Mouse (Mus musculus): ENCODE data around the gene Atp1a2. TPM values are rescaled to one million over a fixed set of nuclear protein-coding genes. Genes with fewer than 3 reads are reported as not detected.

Atp1a2 gene
- 0.19 TPM for polyA plus RNA-seq (2014; fragmentation: Illumina TruSeq; extraction: RNeasy Lipid Tissue Mini Kit (QIAGEN cat#74804); ENCODE audit: low read depth, low replicate concordance)

DNA sequence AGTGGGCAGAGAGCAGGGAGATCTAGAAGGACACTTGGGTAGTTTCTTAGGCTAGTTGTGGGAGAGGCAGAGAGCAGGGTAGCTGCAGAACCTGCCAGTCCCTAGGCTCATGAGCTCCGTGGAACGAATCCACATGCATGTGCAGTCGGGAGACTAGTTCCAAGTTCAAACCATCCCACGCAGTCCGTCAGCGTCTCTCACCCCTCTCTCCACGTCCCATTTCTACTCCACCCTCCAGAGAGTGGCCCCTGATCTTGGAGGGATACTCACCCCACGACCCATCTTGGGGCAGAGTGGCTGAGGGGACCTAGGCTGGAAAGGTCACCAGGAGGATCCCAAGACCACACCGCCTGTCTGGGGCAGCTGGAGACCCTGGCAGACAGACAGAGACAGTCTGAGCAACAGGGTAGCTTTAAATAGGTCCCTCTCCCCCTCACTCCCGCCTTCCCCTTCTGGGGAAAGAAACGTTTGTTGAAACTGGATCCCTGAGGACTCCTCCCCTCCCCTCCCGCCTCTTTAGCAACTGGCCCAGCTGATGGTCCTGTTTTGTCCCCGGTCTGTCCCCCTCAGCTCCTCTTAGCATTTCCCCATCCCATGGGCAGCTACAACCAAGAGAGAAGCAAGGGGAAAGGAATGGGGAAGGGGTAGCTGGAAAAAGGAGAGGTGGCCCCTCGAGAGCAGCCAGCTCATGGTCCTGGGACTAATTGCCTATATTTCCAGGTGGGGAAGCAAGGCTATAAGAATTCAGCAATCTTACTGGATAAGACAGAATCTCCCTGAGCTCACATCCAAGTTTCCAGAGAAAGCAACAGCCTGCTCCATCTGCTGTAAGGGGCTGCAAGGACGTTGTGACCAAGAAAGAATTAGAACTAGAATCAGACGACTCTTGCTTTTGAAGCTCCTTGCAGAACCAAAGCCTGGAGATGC is at the start of gene Atp1a2:
Atp1a2 (minus strand) TSS at position 454 of the 927 bp plus-strand sequence.

DNA sequence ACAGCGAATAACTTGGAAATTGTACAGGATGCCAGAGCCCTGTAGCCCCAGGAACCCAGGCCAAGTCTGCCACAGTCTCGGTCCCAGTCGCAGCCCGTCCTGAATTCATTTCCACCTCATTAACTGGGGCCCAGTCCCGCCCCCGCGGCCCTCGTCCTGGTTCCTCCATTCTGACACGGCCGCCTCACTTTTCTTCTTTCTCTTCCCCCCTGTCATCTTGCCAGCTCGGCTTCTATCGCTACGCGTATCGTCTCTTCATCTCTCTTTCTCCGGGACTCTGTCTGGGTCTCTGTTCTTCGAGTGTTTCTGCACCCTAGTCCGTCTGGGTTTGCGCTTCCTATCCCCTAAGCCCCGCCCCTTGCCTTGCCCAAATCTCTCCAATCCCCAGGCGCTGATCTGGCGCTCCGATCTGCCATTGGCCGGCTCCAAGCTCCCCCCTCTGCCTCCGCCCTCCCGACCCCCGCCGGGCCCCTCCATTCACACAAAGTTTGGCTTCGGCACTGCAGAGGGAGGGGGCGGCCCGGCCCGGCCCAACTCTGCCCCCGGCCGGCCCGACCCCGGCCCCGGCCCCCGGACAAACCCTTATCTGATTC is 43.0 kb upstream of the Atp1a2 start, which contains the start of gene Kcnj10:
Kcnj10 (plus strand) TSS at position 482 of the 593 bp plus-strand sequence.

DNA sequence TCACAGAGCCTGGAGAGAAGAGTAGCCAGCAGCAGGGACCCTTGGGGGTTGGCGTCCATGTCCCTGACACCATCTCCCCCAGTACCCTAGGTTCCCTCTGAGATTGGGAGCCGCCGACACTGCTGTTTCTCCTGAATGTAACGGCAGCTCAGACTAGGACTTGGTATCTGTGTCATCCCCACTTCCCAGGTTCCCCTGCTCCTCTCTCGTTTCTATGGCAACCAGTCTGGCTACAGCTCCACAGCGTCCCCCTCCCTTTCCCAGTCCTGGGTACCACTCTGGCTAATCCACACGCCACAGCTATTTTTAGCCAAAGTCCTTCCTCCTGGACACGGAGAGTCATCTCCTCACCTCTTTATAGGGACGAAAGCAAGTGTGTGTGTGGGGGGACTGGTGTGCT is 31.3 kb upstream of the Atp1a2 start, which contains the start of gene Kcnj9:
Kcnj9 (minus strand) TSS at position 188 of the 400 bp plus-strand sequence.

DNA sequence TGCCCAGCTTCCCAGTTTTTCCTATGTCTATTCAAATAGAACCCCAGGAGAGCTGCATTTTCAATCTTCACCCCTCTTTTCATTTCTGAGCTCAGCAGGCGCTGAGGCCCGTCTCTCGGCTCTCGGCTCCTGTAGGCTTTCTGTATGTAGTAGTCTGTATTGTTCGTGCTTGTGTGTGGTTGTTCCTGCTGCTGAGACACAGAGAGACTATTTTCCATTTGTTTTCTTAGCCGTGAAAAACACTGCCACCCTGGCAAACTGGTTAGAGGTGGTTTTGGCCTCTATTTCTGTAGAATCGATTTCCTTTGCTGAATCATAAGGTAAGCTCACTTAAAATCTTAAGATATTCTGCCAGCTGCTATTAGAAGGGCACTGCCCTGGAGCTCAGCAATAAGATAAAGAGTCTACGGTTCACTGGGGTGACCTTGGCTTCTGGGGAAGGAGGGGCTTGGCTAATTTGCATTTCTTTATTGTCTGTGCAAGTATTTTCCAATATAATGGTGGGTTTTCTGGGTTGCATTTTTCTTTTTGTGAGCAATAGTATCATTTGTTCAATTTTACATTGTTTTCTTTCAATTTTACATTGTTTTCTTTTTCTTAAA is 36.3 kb downstream of the Atp1a2 start, which contains the start of gene Igsf8:
Igsf8 (plus strand) TSS at position 165 of the 602 bp plus-strand sequence.

DNA sequence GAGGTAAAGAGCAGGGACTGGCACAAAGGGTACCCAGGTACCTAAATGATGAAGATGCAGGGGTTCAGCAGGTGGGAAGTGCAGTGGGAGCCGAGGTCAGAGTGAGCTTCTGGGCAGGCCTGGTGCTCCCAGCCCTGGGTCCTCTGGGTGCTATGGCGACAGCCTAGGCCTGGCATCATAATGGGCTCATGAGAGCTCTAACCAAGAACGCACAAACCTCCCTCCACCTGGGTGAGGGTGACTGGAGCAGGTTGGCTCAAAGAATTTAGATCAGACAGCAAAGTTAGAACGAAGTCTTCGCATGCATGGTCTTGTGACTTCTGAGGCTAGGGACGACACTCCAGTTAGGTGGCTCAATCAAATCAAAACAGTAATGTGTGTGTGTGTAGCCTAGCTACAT is 39.5 kb downstream of the Atp1a2 start, which contains the start of gene Atp1a4:
Atp1a4 (minus strand) TSS at position 101 of the 400 bp plus-strand sequence.

Other genes starting within 250 kb of the Atp1a2 start
- gene Nhlh1, start 240.5 kb downstream of the Atp1a2 start, polyA plus RNA-seq (2014; fragmentation: Illumina TruSeq; extraction: RNeasy Lipid Tissue Mini Kit (QIAGEN cat#74804); ENCODE audit: low read depth, low replicate concordance), result not detected
- 106 TPM for gene Copa, start 215.5 kb downstream of the Atp1a2 start, polyA plus RNA-seq (2014; fragmentation: Illumina TruSeq; extraction: RNeasy Lipid Tissue Mini Kit (QIAGEN cat#74804); ENCODE audit: low read depth, low replicate concordance)
- gene Ncstn, start 215.3 kb downstream of the Atp1a2 start, polyA plus RNA-seq (2014; fragmentation: Illumina TruSeq; extraction: RNeasy Lipid Tissue Mini Kit (QIAGEN cat#74804); ENCODE audit: low read depth, low replicate concordance), result 12.3 TPM
- 73.3 TPM for gene Pex19, start 171.3 kb downstream of the Atp1a2 start, polyA plus RNA-seq (2014; fragmentation: Illumina TruSeq; extraction: RNeasy Lipid Tissue Mini Kit (QIAGEN cat#74804); ENCODE audit: low read depth, low replicate concordance)
- gene Dcaf8, start 150.0 kb downstream of the Atp1a2 start, polyA plus RNA-seq (2014; fragmentation: Illumina TruSeq; extraction: RNeasy Lipid Tissue Mini Kit (QIAGEN cat#74804); ENCODE audit: low read depth, low replicate concordance), result 55.5 TPM
- 15.9 TPM for gene Pea15a, start 91.3 kb downstream of the Atp1a2 start, polyA plus RNA-seq (2014; fragmentation: Illumina TruSeq; extraction: RNeasy Lipid Tissue Mini Kit (QIAGEN cat#74804); ENCODE audit: low read depth, low replicate concordance)
- gene Casq1, start 78.2 kb downstream of the Atp1a2 start, polyA plus RNA-seq (2014; fragmentation: Illumina TruSeq; extraction: RNeasy Lipid Tissue Mini Kit (QIAGEN cat#74804); ENCODE audit: low read depth, low replicate concordance), result not detected
- gene Atp1a4, start 39.6 kb downstream of the Atp1a2 start, polyA plus RNA-seq (2014; fragmentation: Illumina TruSeq; extraction: RNeasy Lipid Tissue Mini Kit (QIAGEN cat#74804); ENCODE audit: low read depth, low replicate concordance), result not detected
- gene Igsf8, start 36.4 kb downstream of the Atp1a2 start, polyA plus RNA-seq (2014; fragmentation: Illumina TruSeq; extraction: RNeasy Lipid Tissue Mini Kit (QIAGEN cat#74804); ENCODE audit: low read depth, low replicate concordance), result 0.48 TPM
- not detected for gene Kcnj9, start 31.3 kb upstream of the Atp1a2 start, polyA plus RNA-seq (2014; fragmentation: Illumina TruSeq; extraction: RNeasy Lipid Tissue Mini Kit (QIAGEN cat#74804); ENCODE audit: low read depth, low replicate concordance)
- gene Kcnj10, start 43.1 kb upstream of the Atp1a2 start, polyA plus RNA-seq (2014; fragmentation: Illumina TruSeq; extraction: RNeasy Lipid Tissue Mini Kit (QIAGEN cat#74804); ENCODE audit: low read depth, low replicate concordance), result 1.0 TPM
- 7.2 TPM for gene Pigm, start 78.5 kb upstream of the Atp1a2 start, polyA plus RNA-seq (2014; fragmentation: Illumina TruSeq; extraction: RNeasy Lipid Tissue Mini Kit (QIAGEN cat#74804); ENCODE audit: low read depth, low replicate concordance)
- gene Slamf9, start 177.3 kb upstream of the Atp1a2 start, polyA plus RNA-seq (2014; fragmentation: Illumina TruSeq; extraction: RNeasy Lipid Tissue Mini Kit (QIAGEN cat#74804); ENCODE audit: low read depth, low replicate concordance), result not detected
- gene Igsf9, start 183.7 kb upstream of the Atp1a2 start, polyA plus RNA-seq (2014; fragmentation: Illumina TruSeq; extraction: RNeasy Lipid Tissue Mini Kit (QIAGEN cat#74804); ENCODE audit: low read depth, low replicate concordance), result not detected
- 4.8 TPM for gene Tagln2, start 202.0 kb upstream of the Atp1a2 start, polyA plus RNA-seq (2014; fragmentation: Illumina TruSeq; extraction: RNeasy Lipid Tissue Mini Kit (QIAGEN cat#74804); ENCODE audit: low read depth, low replicate concordance)
- not detected for gene Cfap45, start 222.7 kb upstream of the Atp1a2 start, polyA plus RNA-seq (2014; fragmentation: Illumina TruSeq; extraction: RNeasy Lipid Tissue Mini Kit (QIAGEN cat#74804); ENCODE audit: low read depth, low replicate concordance)